Mouse (Mus musculus) hindbrain, postnatal 0 days (tissue): ENCODE measurements around the gene Celf2. TPM values are rescaled to one million over a fixed set of nuclear protein-coding genes. Genes with fewer than 3 reads are reported as not detected.

Experiments
- ATAC-seq: fragments of 200-750 bp; cut with Nextera tagmentation; 2 replicates; pipeline ENCODE4 v1.8.0; 2017; ENCODE audit warnings: mild to moderate bottlenecking, moderate TSS enrichment, moderate library complexity
- DNase-seq: peaks from one replicate; pipeline ENCODE4 v3.0.0-alpha.2; 2015; ENCODE audit warnings: low spot score
- H3K27ac ChIP-seq: fragments of 300-500 bp; sonication (generic); 2 replicates; pipeline ENCODE4 v1.5.1; 2014; ENCODE audit warnings: mild to moderate bottlenecking
- H3K27me3 ChIP-seq: fragments of 300-500 bp; sonication (generic); 2 replicates; pipeline ENCODE4 v1.6.1; 2014; ENCODE audit warnings: low read length, mixed read lengths; ENCODE audit not compliant: insufficient read depth
- H3K36me3 ChIP-seq: fragments of 300-500 bp; sonication (generic); 2 replicates; pipeline ENCODE4 v1.6.1; 2014; ENCODE audit warnings: low read length, mixed read lengths; ENCODE audit not compliant: insufficient read depth
- H3K4me1 ChIP-seq: fragments of 300-500 bp; sonication (generic); 2 replicates; pipeline ENCODE4 v1.6.1; 2014; ENCODE audit warnings: antibody characterized with exemption, low read length, mixed read lengths; ENCODE audit not compliant: insufficient read depth
- H3K4me2 ChIP-seq: fragments of 300-500 bp; sonication (generic); 2 replicates; pipeline ENCODE4 v1.6.1; 2014; ENCODE audit warnings: low read depth, mild to moderate bottlenecking, low read length, moderate library complexity, mixed read lengths
- H3K4me3 ChIP-seq: fragments of 300-500 bp; sonication (generic); 2 replicates; pipeline ENCODE4 v1.5.1; 2014; ENCODE audit warnings: low read length
- H3K9ac ChIP-seq: fragments of 300-500 bp; sonication (generic); replicated peaks from 2 replicates; pipeline ENCODE4 v1.6.1; 2014; ENCODE audit warnings: mild to moderate bottlenecking, low read length, moderate library complexity, mixed read lengths
- H3K9me3 ChIP-seq: fragments of 300-500 bp; sonication (generic); 2 replicates; pipeline ENCODE4 v1.6.1; 2016; ENCODE audit warnings: low read length, mixed read lengths
- CTCF ChIP-seq: IDR thresholded peaks from 2 replicates; pipeline ENCODE4 v1.5.1; 2016; ENCODE audit warnings: antibody characterized with exemption, control low read depth, low read depth
- WGBS: fragments of 180-500 bp; shearing (Covaris S2); extraction: QIAGEN DNeasy Blood & Tissue Kit; methylation state at CpG from one replicate; pipeline ENCODE4 v1.1.7; 2014; 5-methylcytosine and 5-hydroxymethylcytosine counted together
- polyA plus RNA-seq: library from polyadenylated mRNA; unstranded; fragments of >200 nt; fragmentation: Nextera tagmentation; extraction: Ambion mirVana; gene quantifications from 2 replicates; pipeline ENCODE4 v1.2.1, GENCODE M21; 2015
- total RNA-seq: library from RNA; depleted of rRNA; stranded (reverse); fragments of >200 nt; gene quantifications from 2 replicates; pipeline ENCODE4 v1.2.3, GENCODE M21; 2014

Gene Celf2
- total and polyA plus RNA-seq, 2 experiments from 2014 or later, result 110 to 160 TPM

DNA sequence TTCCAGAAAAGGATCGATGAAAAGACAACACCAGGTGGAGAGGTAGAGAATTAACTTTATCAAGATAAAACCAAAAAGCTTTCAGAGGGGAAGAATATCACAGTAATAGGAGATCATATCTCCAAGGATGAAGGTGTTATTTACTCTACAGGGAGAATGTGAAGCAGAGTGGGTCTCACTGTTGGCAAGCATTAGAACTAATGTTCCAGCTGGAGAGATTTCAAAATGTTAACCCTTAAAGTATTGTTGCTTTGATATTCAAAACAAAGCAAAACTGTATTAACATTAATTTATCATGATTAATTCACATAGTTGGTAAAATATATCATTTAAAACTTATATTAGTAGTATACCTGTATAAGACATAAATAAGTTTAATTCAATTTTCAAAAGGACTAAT lies 700.6 kb downstream of the Celf2 start:
- no peak overlapping the region for H3K4me2 ChIP-seq
- no peak for TF ChIP-seq CTCF
- H3K4me3 ChIP-seq, result no peak overlapping the region
- ATAC-seq (no peak), DNase-seq (no peak)
- H3K27me3 ChIP-seq, result no peaks in the 10 kb centered on the region
- H3K36me3 ChIP-seq, result no peaks in the 10 kb centered on the region
- no peaks in the 10 kb centered on the region for H3K9me3 ChIP-seq
- no peaks in the 10 kb centered on the region for H3K4me1 ChIP-seq
- no peak overlapping the region for H3K9ac ChIP-seq
- 60% methylated on average over 1 of the region's 1 CpGs for WGBS
- H3K27ac ChIP-seq, result no peak overlapping the region

GRCm38 (mm10) chr2:6796754-6797153 lies 712.6 kb downstream of the Celf2 start:
- no peak overlapping the region for H3K4me3 ChIP-seq
- no peak for ATAC-seq
- no peaks in the 10 kb centered on the region for H3K9me3 ChIP-seq
- H3K9ac ChIP-seq, result no peak overlapping the region
- 44% methylated on average over 5 of the region's 5 CpGs for WGBS
- no peak for DNase-seq
- no peaks in the 10 kb centered on the region for H3K27me3 ChIP-seq
- no peaks in the 10 kb centered on the region for H3K36me3 ChIP-seq
- no peak overlapping the region for H3K27ac ChIP-seq
- TF ChIP-seq CTCF, result no peak
- 0 out of 2 replicates have a peak, but pooled peaks cover 5% of the 10 kb centered on the region for H3K4me1 ChIP-seq
- no peak overlapping the region for H3K4me2 ChIP-seq

GRCm38 (mm10) chr2:6795995-6796588 lies 713.3 kb downstream of the Celf2 start:
- Histone ChIP-seq H3K4me1 (peaks cover 5% of the 10 kb centered on the region; the same call in 1 of the 2 replicates), H3K27ac (no peak overlapping the region), H3K9ac (no peak overlapping the region), H3K27me3 (no peaks in the 10 kb centered on the region), H3K36me3 (no peaks in the 10 kb centered on the region), H3K9me3 (no peaks in the 10 kb centered on the region), H3K4me3 (no peak overlapping the region), H3K4me2 (no peak overlapping the region)
- no peak for ATAC-seq
- no peak for TF ChIP-seq CTCF
- DNase-seq, result no peak
- WGBS, result 39% methylated on average over 5 of the region's 5 CpGs

- DNase-seq (no peak), ATAC-seq (no peak)
- Histone ChIP-seq H3K4me1 (peaks cover 5% of the 10 kb centered on the region; the same call in 1 of the 2 replicates), H3K27ac (no peak overlapping the region), H3K36me3 (no peaks in the 10 kb centered on the region), H3K9ac (no peak overlapping the region), H3K4me2 (no peak overlapping the region), H3K27me3 (no peaks in the 10 kb centered on the region), H3K4me3 (no peak overlapping the region), H3K9me3 (no peaks in the 10 kb centered on the region)
- 65% methylated on average over 7 of the region's 7 CpGs for WGBS
- TF ChIP-seq CTCF, result no peak
Measured at GRCm38 (mm10) chr2:6794858-6795257, 714.5 kb downstream of the Celf2 start.

- WGBS, result 78% methylated on average over 2 of the region's 2 CpGs
- ATAC-seq, result peak; percentile 35; the same call in 1 of the 2 replicates
- Histone ChIP-seq H3K9me3 (no peaks in the 10 kb centered on the region), H3K4me2 (no peak overlapping the region), H3K36me3 (no peaks in the 10 kb centered on the region), H3K27ac (no peak overlapping the region), H3K4me3 (no peak overlapping the region), H3K27me3 (no peaks in the 10 kb centered on the region), H3K9ac (no peak overlapping the region), H3K4me1 (peaks cover 5% of the 10 kb centered on the region; the same call in 1 of the 2 replicates)
- no peak for DNase-seq
- TF ChIP-seq CTCF, result no peak
Measured at GRCm38 (mm10) chr2:6790876-6791275, 718.5 kb downstream of the Celf2 start.

DNA sequence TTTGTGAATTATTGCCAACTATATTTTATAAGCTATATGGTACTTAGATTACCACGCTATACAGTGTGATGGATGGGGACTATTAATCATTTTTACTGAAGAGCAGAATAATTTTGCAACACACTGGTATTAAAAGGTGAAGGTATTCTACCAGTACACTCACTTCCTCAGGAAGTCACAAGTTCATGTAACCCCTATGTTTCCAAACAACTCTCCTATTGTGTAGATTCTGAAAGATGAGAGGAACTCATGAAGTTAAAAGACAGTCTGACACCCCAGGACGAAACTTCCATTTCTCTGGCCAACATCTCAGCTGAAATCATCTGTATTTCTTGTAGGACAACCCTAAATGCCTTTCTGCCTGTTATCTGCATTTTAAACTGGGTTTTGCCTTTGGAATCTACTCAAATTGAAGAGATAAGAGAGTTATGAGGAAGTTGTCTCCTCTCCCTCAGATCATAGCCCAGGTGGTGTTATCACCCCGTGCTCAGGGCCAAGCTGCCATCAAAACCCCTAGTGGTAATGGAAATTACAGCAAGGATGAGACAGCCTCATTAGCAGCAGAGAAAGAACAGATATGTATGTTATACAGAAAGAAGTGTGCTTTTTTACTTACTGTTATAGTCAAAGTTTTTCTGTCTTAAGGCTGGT lies 722.7 kb downstream of the Celf2 start:
- ATAC-seq (no peak), DNase-seq (no peak)
- 83% methylated on average over 3 of the region's 3 CpGs for WGBS
- H3K27me3 ChIP-seq, result no peaks in the 10 kb centered on the region
- no peak overlapping the region for H3K9ac ChIP-seq
- no peak overlapping the region for H3K27ac ChIP-seq
- no peak overlapping the region for H3K4me2 ChIP-seq
- no peaks in the 10 kb centered on the region for H3K36me3 ChIP-seq
- no peak overlapping the region for H3K4me3 ChIP-seq
- no peaks in the 10 kb centered on the region for H3K9me3 ChIP-seq
- H3K4me1 ChIP-seq, result no peaks in the 10 kb centered on the region; the same call in 1 of the 2 replicates
- TF ChIP-seq CTCF, result peak; percentile 43

- H3K4me2 ChIP-seq, result no peak overlapping the region
- DNase-seq (no peak), ATAC-seq (no peak)
- H3K36me3 ChIP-seq, result no peaks in the 10 kb centered on the region
- H3K4me1 ChIP-seq, result no peaks in the 10 kb centered on the region
- H3K4me3 ChIP-seq, result no peak overlapping the region
- H3K27ac ChIP-seq, result no peak overlapping the region
- no peaks in the 10 kb centered on the region for H3K9me3 ChIP-seq
- WGBS, result 79% methylated on average over 2 of the region's 2 CpGs
- no peak for TF ChIP-seq CTCF
- no peak overlapping the region for H3K9ac ChIP-seq
- no peaks in the 10 kb centered on the region for H3K27me3 ChIP-seq
Measured at GRCm38 (mm10) chr2:6770214-6770613, 739.1 kb downstream of the Celf2 start.
